Mouse (Mus musculus): ENCODE measurements at regions not wholly inside any gene's neighbourhood (a gene's known extent, or its start where the extent isn't known, plus 50 kb on each side); places are given as distances from the start of the nearest gene placed in this dataset.

- DNase-seq (ENCODE audit: low spot score in 2 of 2): no peak
Measured at GRCm38 (mm10) chr1:143946933-143947332, 57.0 kb downstream of the Rgs2 start.

GRCm38 (mm10) chr1:143941465-143941864 is 62.5 kb downstream of the Rgs2 start:
- DNase-seq (ENCODE audit: low spot score in 2 of 2): no peak

- no peak for DNase-seq (ENCODE audit: low spot score in 2 of 2)
Measured at GRCm38 (mm10) chr1:143939511-143939910, 64.5 kb downstream of the Rgs2 start.

DNA sequence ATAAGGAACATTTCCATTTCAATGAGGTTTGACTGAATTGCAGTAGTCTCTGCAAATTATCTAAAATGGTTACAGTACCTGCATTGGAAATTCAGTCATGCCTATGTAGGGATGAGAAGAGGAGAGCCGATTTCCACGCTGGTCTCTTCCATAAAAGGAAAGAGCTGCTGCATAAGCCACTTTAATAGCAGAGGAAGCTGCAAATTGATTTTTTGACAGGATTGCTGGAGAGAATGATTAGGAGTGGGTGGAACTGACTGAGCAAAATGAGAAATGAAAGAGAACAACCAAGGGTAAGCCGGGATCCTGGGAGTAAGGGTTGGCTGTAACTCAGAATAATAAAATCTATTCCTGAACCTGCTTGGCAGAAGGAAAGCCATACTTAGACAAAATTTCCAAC is 65.4 kb downstream of the Rgs2 start:
- peak in 1 of 2 experiments; percentile 57 for DNase-seq (ENCODE audit: low spot score in 2 of 2)

DNA sequence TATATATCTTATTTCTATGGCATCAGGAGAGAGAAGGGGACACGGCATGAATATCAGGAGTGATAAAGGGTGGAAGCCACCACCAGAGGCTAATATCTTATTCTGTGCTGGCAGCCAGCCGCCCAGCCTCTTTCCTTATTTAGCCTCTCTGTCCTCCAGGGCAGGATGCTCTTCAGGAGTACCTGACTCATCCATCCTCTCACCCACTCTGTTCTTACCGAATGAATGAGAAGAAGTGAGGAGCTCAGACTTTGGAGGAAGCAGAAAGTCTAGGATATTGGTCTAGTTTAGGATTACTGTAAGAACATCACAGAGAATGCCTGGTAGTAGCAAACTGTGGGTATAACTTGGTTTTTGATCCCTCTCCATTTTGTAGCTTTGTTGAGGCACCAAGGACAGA is 73.2 kb downstream of the Rgs2 start:
- no peak for DNase-seq (ENCODE audit: low spot score in 2 of 2)

DNA sequence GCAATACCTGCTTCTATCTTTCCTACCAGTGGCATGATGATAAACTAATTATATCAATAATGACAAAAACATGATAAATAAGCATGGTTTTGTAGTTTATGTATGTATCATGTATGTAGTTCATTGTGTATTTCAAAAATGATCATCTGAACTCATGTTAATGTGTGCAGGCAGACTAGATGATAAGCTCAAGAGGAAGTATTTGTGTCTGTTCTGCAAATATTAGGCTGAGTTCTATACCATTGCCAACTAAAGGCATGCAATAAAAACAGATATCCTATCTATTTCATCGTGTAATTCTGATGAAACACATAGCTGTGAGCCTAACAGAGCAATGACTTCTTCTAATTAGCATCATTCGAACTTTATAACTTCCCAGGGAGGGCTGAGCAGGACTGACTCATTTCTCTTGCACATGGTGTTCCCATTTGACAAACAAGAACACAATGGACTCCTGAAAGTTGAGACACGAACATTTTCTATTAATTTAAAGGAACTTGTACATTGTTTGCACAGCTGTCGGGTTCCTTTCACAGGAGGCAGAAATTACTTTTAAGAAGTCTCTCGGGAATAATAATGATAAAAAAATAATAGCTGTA is 74.3 kb downstream of the Rgs2 start:
- DNase-seq (ENCODE audit: low spot score in 2 of 2): no peak

DNA sequence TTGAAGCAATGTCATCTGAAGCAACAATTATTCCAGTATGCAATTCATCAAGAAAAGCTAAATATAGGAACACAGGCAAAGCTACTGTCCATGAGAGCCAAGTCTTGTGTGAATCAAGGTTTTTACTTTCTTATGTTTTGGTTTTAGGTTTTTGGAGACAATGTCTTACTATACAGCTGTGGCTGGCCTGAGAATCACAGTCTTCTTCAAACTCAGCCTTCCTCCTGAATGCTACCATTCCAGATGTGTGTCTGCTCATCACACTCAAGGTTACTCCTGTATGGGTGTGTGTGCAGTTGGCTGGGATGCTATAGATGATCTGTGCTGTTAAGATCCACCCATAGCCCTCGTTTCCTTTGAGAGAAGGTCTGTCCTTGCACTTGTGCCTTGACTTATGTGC is 81.5 kb downstream of the Rgs2 start:
- DNase-seq (ENCODE audit: low spot score in 2 of 2): no peak

DNA sequence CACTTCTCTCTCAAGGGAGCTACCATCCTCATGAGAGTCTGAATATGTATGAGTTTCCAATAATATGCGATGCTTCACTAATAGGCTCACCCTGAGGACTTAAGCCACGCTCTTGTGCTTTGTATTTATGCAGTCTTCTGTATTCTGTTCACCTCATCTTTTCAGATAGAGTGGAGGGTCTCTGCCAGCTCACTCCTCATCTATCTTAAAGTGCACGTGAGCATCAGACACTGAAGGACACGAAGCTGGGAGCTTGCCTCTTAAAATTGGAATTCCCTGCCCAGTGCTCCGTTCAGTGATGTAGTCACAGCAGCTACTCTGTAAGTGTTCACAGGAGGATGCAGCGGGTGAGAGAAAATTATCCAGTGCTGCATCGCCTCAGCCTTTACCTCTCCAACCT is 83.7 kb downstream of the Rgs2 start:
- DNase-seq (ENCODE audit: low spot score in 2 of 2): no peak

GRCm38 (mm10) chr1:143918949-143919348 is 85.0 kb downstream of the Rgs2 start:
- DNase-seq (ENCODE audit: low spot score in 2 of 2): no peak

DNA sequence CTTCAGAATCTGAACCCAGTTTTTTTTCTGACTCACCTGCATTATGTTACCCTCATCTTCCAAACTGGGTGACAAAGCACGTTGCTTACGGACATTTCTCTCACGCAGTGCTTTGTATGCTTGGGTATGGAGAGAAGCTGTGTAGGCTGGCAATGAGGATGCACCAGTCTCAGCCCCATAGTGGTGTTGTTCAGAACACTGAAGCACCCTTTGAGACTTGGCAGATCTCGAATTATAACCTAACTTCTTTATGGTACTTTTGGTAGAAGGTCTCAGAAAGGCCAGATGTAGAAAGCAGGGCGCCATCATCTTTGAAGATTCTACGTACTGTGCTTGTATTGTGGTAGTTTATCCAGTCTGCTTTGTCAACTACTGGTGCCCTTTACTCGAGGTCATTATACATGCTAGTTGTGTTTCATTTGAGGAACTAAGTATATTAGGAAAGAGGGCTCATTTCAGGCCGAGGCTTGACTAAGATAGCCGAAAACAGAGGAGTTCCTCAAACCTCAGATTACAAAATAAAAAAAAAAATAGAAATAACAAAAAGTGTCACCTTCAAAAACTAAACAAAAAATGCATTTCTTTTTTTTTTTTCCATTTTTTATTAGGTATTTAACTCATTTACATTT is 85.7 kb downstream of the Rgs2 start:
- no peak for DNase-seq (ENCODE audit: low spot score in 2 of 2)

GRCm38 (mm10) chr1:143917623-143918022 is 86.3 kb downstream of the Rgs2 start:
- peak; percentile 58 to 86 for DNase-seq (ENCODE audit: low spot score in 2 of 2)

- no peak for DNase-seq (ENCODE audit: low spot score in 2 of 2)
Measured at GRCm38 (mm10) chr1:143916587-143916986, 87.4 kb downstream of the Rgs2 start.

GRCm38 (mm10) chr1:143912586-143912985 is 91.4 kb downstream of the Rgs2 start:
- DNase-seq (ENCODE audit: low spot score in 2 of 2): no peak

- no peak for DNase-seq (ENCODE audit: low spot score in 2 of 2)
Measured at GRCm38 (mm10) chr1:143911230-143911629, 92.7 kb downstream of the Rgs2 start.

- DNase-seq (ENCODE audit: low spot score in 2 of 2): no peak
Measured at GRCm38 (mm10) chr1:143910530-143910929, 93.4 kb downstream of the Rgs2 start.

GRCm38 (mm10) chr1:143907312-143907711 is 96.6 kb downstream of the Rgs2 start:
- no peak for DNase-seq (ENCODE audit: low spot score in 2 of 2)

GRCm38 (mm10) chr1:143906881-143907280 is 97.1 kb downstream of the Rgs2 start:
- DNase-seq (ENCODE audit: low spot score in 2 of 2): no peak

DNA sequence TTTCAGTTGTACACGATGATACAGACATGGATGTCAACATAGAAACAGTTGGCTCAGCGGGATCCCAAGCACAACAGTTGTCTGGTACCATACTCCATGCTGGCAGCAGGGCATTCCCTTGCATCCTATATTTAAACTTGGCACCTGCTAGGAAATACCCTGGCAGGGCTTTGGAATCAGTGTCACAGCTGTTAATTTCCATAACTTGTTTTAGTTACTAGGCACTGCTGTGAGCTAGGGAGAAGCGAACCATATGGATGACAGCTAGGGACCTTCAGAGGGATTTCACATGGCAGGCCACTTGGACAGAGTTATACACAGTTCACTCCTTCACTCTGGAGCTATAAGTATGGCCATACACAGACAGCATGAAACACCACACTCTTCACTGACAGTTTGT is 100.0 kb downstream of the Rgs2 start:
- DNase-seq (ENCODE audit: low spot score in 2 of 2): peak; percentile 47 to 61

- no peak for DNase-seq (ENCODE audit: low spot score in 2 of 2)
Measured at GRCm38 (mm10) chr1:143903234-143903633, 100.7 kb downstream of the Rgs2 start.

DNA sequence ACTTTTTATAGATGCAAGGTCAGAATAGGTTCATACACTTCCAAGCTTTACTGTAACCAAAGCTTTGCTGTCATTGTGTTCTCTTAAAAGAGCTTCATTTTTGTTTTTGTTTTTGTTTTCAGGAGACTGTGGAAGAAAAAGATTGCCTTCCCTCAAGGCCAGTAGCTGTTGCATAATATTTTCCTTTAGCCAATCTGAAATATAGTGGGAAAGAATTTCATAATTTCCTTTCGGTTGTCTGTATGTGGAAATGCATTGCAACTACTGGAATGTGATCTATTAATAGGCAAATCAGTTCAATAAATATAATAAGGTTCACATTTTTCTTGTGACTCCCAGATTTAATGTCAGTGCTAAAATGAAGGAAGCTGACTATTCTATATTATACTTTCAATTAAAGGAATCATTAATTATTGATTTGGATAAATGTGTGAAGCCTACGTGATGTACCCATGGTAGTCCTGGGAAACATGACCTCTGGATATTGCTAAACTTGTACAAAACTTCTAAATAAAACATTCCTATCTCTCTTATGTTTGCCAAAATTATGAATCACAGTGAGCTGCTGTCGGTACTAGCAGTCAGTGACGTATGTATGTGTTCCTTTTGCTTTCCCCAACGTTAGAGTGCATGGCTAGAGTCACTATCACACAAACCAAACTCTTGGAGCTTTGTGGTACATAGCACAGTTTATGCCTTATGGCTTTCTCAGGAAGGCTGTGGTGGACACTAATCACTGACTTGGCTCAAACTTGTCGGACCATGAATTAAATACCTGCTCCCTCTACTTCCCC is 102.6 kb downstream of the Rgs2 start:
- DNase-seq (ENCODE audit: low spot score in 2 of 2): no peak

DNA sequence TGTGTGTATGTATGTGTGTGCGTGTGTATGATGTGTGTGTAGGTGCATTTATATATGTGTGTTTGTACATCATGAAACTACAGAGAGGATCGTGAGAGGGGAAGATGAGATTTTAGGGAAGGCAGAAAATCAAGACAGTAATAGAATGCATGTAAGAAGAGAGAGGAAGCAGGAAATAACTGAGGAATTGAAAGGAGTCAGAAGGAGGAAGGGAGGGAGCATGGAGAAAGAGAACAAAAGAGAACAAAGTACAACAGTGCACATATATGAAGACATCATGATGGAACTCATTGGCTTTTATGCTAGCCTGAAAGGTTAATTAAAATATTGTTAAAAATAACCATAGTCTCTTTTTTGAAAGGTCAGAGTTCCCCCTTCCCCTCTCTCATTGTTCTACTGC is 111.4 kb downstream of the Uchl5 start:
- DNase-seq (ENCODE audit: low spot score in 2 of 2): no peak

DNA sequence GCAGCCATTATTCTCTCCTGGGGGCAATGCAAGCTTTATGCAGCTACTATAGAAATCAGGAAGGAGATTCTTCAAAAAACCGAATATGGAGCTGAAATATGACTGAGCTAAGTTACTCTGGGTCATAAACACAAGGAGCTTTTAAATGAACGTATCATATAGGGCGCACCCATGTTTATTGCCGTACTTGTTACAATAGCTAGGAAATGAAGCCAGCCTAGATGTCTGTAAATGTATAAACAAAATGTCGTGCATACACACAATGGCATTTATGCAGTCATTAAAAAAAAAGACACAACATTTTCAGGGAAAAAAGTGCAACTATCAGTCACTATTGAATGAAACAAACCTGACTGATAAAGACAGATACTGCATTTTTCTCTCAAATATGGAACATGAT is 111.0 kb downstream of the Uchl5 start:
- no peak for DNase-seq (ENCODE audit: low spot score in 2 of 2)

GRCm38 (mm10) chr1:143886014-143886413 is 108.9 kb downstream of the Uchl5 start:
- no peak for DNase-seq (ENCODE audit: low spot score in 2 of 2)

All from left cerebral cortex, adult 9 months (tissue).